Mouse (Mus musculus) large intestine, adult 2 months (tissue): ENCODE measurements around the gene Clcn3. TPM values are rescaled to one million over a fixed set of nuclear protein-coding genes. Genes with fewer than 3 reads are reported as not detected.

ENCODE experiments used
- DNase-seq: peaks from one replicate; pipeline ENCODE4 v3.0.0-alpha.2; 2012; ENCODE audit warnings: low read depth, low spot score
- WGBS: fragments of 180-500 bp; shearing (Covaris S2); methylation state at CpG from one replicate; pipeline ENCODE4 v1.1.7; 2018; 5-methylcytosine and 5-hydroxymethylcytosine counted together
- polyA plus RNA-seq: library from polyadenylated mRNA; depleted of rRNA; stranded (reverse); fragments of >200 nt; gene quantifications from 2 replicates; pipeline ENCODE4 v1.2.3, GENCODE M21; 2012; rRNA removed

Clcn3 gene
- polyA plus RNA-seq, 1 experiment = 13.4 TPM

GRCm38 (mm10) chr8:60883419-60884137 lies 99.5 kb downstream of the Clcn3 start:
- no peak for DNase-seq
- 75% methylated on average over 4 of the region's 4 CpGs for WGBS

GRCm38 (mm10) chr8:60878617-60879016 lies 104.5 kb downstream of the Clcn3 start:
- DNase-seq = no peak
- 70% methylated on average over 2 of the region's 2 CpGs for WGBS

DNA sequence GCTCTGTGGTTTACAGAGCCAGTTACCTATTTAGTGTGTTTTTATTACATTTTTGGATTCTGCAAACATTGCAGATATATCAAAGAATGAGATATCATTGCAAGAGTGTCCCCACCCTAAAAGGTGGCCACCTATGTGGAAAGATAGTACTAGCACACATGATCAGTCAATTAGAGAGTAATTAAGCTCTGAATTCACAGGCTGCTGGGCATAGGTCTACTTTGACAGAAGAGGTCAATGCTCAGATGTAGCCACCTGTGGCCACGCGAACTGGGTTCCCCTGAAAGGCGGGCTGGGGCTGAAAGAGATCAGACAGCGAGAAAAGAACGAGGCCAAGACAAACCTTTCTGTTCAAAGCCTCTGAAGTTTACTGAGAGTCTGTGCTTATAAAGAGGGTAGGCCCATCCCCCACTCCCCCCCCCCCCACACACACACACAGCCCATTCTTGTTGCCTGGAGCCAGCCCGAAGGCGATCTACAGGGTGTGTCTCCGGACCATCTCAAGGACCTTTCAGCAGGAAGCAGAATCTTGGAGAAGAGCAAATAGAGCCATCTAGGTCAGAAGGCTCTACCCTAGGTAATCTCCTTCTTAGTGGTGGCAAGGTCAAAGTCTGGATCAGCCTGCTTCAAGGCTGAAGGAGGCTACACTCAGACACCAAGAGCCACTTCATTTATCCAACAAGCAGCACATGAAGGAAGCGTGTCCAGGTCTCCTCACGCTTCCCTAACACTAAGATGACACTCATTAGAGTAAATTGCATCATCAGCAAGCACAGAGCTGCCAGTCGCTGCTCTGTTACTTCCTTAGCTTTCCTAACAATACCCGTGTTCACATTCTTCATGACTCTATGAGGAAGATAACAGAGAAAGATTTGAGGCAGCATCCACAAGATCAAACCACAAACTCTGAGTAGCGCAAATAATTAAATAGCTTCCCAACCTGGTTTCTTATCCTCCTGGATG lies 112.6 kb downstream of the Clcn3 start:
- WGBS = 53% methylated on average over 13 of the region's 13 CpGs
- no peak for DNase-seq

GRCm38 (mm10) chr8:60869761-60870160 lies 113.3 kb downstream of the Clcn3 start:
- 94% methylated on average over 2 of the region's 2 CpGs for WGBS

DNA sequence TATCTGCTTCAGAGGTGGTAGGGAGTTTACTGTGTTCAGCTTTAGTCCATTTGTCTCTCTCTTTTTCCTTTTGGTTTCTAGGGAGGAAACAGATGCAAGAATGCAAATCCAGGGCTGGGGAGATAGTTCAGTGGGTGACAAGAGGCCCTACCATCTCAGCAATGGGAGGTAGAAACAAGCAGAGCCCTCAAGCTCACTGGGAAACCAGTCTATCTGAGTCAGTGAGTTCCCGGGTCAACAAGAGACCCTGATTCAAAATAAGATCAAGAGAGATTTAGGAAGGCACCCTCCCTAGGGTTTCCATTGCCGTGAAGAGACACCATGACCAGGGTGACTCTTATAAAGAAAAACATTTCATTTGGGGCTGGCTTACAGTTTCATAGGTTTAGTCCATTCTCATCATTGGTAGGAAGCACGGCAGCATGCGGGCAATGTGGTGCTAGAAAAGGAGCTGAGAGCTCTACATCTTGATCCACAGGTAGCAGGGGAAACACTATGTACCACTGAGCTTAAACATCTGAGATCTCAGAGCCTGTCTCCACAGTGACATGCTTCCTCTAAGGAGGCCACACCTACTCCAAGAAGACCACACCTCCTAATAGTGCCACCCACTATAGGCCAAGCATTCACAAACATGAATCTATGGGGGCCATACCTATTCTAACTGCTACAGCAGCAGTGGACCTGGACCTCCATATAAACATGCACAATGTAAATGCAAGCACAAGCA lies 114.7 kb downstream of the Clcn3 start:
- WGBS = 93% methylated on average over 4 of the region's 4 CpGs
- DNase-seq = no peak

More at GRCm38 (mm10) chr8:60869761-60870160, 113.3 kb downstream of the Clcn3 start:
- no peak for DNase-seq

GRCm38 (mm10) chr8:60867468-60868115 lies 115.5 kb downstream of the Clcn3 start:
- WGBS = 72% methylated on average over 4 of the region's 4 CpGs

DNA sequence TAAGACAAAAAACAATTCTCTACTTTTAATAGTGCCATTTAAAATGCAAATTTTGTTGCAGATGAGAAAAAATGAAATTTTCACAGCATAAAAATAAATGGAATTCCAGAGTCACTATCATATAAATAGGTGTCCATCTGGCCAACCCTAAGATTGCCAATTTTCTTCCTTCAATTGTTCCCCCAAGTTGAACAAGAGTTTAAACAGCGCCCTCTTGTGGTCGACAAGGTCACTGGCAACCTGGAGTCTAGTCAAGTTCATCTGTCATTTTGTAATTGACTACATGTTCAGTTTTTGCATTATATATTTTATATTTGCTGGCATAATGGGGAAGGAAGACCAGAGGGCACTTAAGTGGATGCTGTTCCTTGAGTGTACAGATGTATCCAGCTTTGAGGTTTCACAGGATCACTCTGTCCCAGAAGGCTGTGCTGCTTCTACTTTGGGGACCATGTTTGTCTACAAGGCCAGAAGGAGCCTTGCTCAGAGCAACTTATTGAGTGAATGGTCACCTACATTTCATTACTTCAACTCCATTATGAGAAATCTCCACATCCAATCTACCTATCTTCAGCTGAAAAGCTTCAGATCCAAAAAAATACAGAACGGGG lies 117.5 kb downstream of the Clcn3 start:
- 32% methylated on average over 3 of the region's 3 CpGs for WGBS
- peak; percentile 61 for DNase-seq

More at GRCm38 (mm10) chr8:60867468-60868115, 115.5 kb downstream of the Clcn3 start:
- DNase-seq = no peak

- 82% methylated on average over 6 of the region's 6 CpGs for WGBS
- no peak for DNase-seq
Measured at GRCm38 (mm10) chr8:60864875-60865274, 118.2 kb downstream of the Clcn3 start.

DNA sequence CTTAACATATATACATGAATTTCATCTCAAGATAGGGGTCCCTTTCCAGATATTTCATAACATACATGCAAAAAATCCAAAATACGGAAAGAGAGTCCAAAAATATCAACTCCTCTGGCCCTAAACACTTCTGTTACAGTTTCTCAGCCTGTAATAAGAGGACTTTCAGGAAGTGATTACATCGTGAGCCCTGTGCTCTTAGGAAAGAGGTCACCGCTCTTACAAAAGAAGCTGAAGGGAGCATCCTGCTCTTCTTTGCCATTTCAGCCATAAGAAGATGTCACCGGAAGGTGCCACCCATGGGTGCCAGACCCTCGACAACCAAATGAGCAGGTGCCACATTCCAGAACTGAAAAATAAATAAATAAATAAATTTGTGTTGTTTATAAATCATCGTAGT lies 121.3 kb downstream of the Clcn3 start:
- WGBS = 87% methylated on average over 6 of the region's 6 CpGs
- no peak for DNase-seq

DNA sequence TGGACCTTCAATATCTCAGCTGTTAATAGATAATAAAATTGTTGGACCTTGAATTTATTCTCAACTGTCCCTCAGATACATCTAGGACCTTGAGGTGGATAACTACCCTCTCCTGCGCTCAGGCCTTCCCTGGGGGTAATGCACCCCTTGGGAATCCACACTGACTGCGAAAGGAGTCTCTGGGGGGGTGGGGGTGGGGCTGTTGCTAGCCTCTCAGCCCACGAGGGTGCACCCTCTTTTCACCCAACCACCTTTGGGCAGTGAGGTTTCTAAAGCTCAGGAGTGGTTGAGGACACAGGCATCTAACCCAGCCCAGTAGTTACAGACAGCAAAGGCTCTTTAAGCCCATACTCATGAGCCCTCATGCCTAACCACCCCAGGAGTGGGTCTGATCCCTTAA lies 122.4 kb downstream of the Clcn3 start:
- no peak for DNase-seq
- 86% methylated on average over 3 of the region's 3 CpGs for WGBS

Other genes starting within 250 kb of the Clcn3 start
- gene Hpf1, start 92.9 kb downstream of the Clcn3 start, polyA plus RNA-seq = 4.9 and 5.4 TPM in 2 replicates
- 1.1 and 2.2 TPM in 2 replicates for gene Nek1, start 9.9 kb upstream of the Clcn3 start, polyA plus RNA-seq
- gene Sh3rf1, start 240.6 kb upstream of the Clcn3 start, polyA plus RNA-seq = 8.2 and 15.9 TPM in 2 replicates